Mouse (Mus musculus): ENCODE results near the gene Bpgm.

The Bpgm gene

GRCm38 (mm10) chr6:34525927-34526326, 49.9 kb downstream of the Bpgm start:
- in situ Hi-C loops (cut with MboI, MseI): no loop called here

DNA sequence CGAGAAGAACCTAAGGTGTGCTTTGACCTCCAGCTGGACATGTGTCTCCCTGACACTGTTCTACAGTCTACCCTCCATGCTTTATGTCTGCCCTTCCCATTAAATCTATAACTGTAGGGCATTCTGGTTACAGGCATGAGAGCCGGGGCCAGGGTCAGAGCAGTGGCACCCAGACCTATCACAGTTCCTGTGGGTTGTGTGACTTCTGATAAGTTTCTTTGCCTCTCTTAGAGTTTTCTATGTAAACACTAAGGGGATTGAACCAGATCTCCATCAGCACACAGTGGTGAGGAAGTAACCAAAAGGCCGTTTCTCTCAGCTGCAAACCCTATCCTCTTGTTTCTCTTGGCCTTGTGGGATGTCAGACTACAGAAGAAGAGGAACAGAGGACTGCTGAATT, 50.4 kb downstream of the Bpgm start:
- in situ Hi-C loops (cut with MboI, MseI): no loop called here

DNA sequence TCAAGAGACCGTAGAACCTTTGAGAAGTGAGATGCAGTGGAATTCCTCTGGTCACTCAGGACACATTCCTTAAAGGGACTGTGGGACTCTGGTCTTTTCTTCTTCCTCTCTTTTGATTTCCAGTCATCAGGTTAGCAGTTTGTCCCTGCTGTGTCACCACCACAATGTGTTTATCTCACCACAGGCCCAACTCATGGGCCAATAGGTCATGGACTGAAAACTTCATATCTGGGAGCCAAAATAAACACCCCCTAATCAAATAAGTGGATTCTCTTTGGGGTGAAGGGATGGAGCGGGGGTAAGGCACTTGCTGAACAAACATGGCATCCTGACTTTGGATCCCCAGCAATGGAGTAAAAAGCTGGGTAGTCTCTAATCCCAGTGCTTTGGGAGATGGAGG, 52.1 kb downstream of the Bpgm start:
- in situ Hi-C loops (cut with MboI, MseI): no loop called here

DNA sequence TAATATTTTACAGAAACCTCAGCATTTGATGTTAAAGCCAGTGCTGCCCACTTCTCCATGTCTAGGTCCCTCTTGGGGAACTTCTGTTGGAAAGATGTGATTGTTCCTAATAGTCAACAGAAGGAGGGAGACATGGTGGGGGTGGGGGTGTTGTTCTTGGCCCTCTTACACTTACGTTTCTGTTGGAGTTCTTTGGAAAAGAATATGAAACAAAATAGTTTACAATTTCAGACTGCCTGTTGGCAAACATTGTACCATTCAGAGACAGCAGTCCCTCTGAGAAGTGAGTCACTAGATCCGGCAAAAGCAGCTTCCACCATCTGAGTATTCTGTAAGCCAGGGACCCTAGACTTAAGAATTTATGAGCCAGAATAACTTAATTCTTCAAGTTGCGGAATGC, 54.0 kb downstream of the Bpgm start:
- in situ Hi-C loops (cut with MboI, MseI): no loop called here

GRCm38 (mm10) chr6:34533055-34533454, 57.0 kb downstream of the Bpgm start:
- in situ Hi-C loops (cut with MboI, MseI): no loop called here

DNA sequence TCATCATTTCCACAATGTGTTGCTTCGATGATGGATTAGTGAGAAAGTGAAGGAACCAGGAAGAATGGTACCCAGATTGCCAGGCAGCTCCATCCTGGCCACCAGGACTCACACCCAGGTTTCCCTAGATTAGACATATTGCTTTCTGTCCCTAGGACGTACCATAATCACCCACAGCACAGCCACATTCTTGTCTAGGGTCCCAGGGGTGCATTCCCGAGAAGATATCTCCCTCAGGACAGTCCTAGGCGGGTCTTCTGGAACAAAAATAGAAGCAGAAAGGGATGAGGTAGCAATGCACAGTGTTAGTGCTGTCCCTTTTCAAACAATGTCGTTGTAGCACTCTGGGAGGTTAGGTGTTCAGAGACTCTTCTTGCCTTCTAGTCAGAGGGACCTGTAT, 57.9 kb downstream of the Bpgm start:
- in situ Hi-C loops (cut with MboI, MseI): no loop called here

GRCm38 (mm10) chr6:34542866-34543265, 66.9 kb downstream of the Bpgm start:
- in situ Hi-C loops (cut with MboI, MseI): no loop called here

DNA sequence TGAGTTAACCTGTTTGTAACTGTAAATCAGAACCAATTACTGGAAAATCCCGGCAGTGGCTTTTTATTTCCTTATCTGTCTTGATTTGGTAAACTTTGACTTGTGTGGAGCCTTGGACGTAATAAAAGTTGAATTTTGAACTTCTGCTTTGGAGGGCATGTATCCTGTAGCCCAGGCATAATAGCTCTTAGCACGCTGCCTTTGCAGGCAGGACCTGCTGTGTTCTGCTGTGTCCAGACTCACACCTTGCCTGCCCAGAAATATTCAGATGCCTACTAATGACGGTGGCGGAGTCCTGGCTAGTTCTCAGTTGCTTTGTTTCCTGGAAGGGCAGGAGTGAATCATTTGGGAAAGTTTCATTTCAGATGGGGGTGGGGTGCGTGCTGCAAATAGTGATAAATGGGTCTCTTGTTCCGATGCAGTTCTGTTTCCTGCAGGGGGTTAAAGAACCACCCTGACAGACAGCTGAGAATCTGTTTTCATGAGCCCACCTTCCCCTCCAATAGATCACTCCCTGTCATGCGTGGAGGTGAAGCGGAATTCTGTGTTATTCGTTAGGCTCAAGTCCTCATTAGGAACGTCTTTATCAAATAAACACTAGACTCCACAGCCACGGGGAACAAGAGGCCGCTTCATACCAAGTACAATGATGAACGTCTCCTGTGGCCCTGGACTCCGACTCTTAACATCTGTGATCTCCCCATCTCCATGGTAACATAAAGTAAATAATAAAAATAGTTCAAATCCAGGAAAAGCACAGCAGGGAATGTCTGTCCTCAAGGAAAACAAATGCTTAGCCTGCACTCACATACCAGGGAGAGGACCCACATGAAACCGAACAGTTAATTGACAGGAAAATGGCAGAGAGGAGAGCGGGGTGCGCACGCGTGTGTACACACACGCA, 67.5 kb downstream of the Bpgm start:
- in situ Hi-C loops (cut with MboI, MseI): no loop called here

GRCm38 (mm10) chr6:34544207-34544602, 68.2 kb downstream of the Bpgm start:
- in situ Hi-C loops (cut with MboI, MseI): no loop called here

GRCm38 (mm10) chr6:34545286-34545685, 69.3 kb downstream of the Bpgm start:
- in situ Hi-C loops (cut with MboI, MseI): loop anchor here (5.0 kb wide), 1 partner anchor 207 kb away; no protein-coding TSS in a partner anchor

GRCm38 (mm10) chr6:34548406-34548990, 72.5 kb downstream of the Bpgm start:
- in situ Hi-C loops (cut with MboI, MseI): loop anchor here (5.0 kb wide), 1 partner anchor 204 kb away; no protein-coding TSS in a partner anchor

GRCm38 (mm10) chr6:34549017-34549416, 73.0 kb downstream of the Bpgm start:
- in situ Hi-C loops (cut with MboI, MseI): loop anchor here (5.0 kb wide), 1 partner anchor 203 kb away; no protein-coding TSS in a partner anchor

- in situ Hi-C loops (cut with MboI, MseI): no loop called here
These were observed 76.6 kb downstream of the Bpgm start for GRCm38 (mm10) chr6:34552489-34553157.

DNA sequence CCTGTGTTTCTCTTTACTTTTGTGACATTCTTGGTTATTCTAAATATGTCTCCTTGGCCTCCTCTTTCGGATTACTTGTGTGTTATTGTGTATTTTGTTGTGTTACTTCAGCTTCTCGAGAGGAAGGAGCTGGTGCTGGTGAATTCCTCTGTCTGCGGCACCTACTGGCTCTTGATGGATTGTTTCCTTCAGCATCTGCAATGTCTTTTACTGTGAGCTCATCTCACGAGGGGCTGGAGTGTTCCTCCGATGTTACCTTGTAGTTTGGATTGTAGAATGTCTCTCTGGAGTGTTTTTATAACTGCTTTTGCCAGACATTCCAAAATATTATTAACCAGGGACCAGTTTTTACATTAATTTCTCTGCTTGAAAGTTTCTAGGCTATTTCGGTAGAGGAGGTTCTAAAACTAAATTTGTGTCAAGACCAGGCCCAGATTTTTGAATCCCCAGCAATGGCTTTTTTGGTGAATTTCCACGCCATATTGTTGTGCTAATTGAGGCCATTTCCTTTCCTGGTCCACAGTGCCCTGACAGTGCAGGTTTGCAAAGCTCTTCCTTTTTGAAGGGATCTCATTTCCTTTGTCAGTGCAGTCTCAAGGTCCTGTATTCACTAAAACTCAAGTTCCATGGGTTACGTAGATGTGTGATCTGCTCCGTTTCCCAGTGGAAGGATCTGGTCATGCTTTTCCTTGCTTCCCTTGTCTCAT, 78.4 kb downstream of the Bpgm start:
- in situ Hi-C loops (cut with MboI, MseI): no loop called here
